Mouse (Mus musculus) small intestine, adult 10 weeks (tissue): ENCODE results near the gene Ifitm2. TPM values are rescaled to one million over a fixed set of nuclear protein-coding genes. Genes with fewer than 3 reads are reported as not detected.

Experiments used
- polyA plus RNA-seq: library from polyadenylated mRNA; stranded (reverse); fragments of 350-450 nt; fragmentation: Illumina TruSeq; extraction: RNeasy Lipid Tissue Mini Kit (QIAGEN cat#74804); gene quantifications from one replicate; pipeline ENCODE4 v1.2.3, GENCODE M21; 2014; ENCODE audit warnings: low replicate concordance

The Ifitm2 gene
- polyA plus RNA-seq, result 37.5 TPM

GRCm38 (mm10) chr7:140955758-140956555, at the start of gene Ifitm2, which contains the start of gene Gm45717:
Ifitm2 (minus strand) TSS chr7:140955987.
Gm45717 (minus strand) TSS chr7:140955937.

GRCm38 (mm10) chr7:140966921-140967320, 11.1 kb upstream of the Ifitm2 start, which contains the start of gene Ifitm1:
Ifitm1 (plus strand) TSS chr7:140967221.

GRCm38 (mm10) chr7:140949824-140950530, 5.8 kb downstream of the Ifitm2 start, which contains the start of gene Ifitm5:
Ifitm5 (minus strand) TSS chr7:140950291.

GRCm38 (mm10) chr7:140941222-140942051, 14.3 kb downstream of the Ifitm2 start, which contains the start of gene Pgghg:
Pgghg (plus strand) TSS chr7:140941391.

GRCm38 (mm10) chr7:140920418-140921029, 35.3 kb downstream of the Ifitm2 start, which contains the start of gene Nlrp6:
Nlrp6 (plus strand) TSS chr7:140920902.

Other genes with a start within 250 kb of the Ifitm2 start
- gene Cyp2e1, start 192.2 kb downstream of the Ifitm2 start, polyA plus RNA-seq, result 17.1 TPM
- not detected for gene Syce1, start 168.1 kb downstream of the Ifitm2 start, polyA plus RNA-seq
- 0.48 TPM for gene Zfp941, start 133.8 kb downstream of the Ifitm2 start, polyA plus RNA-seq
- gene Urah, start 121.0 kb downstream of the Ifitm2 start, polyA plus RNA-seq, result 11.9 TPM
- gene Scgb1c1, start 110.4 kb downstream of the Ifitm2 start, polyA plus RNA-seq, result not detected
- gene Odf3, start 108.2 kb downstream of the Ifitm2 start, polyA plus RNA-seq, result not detected
- gene Gm45785, start 99.7 kb downstream of the Ifitm2 start, polyA plus RNA-seq, result not detected
- 3.7 TPM for gene Ric8a, start 99.0 kb downstream of the Ifitm2 start, polyA plus RNA-seq
- gene Bet1l, start 98.4 kb downstream of the Ifitm2 start, polyA plus RNA-seq, result 0.78 TPM
- gene Psmd13, start 74.0 kb downstream of the Ifitm2 start, polyA plus RNA-seq, result 132 TPM
- 3.8 TPM for gene Sirt3, start 73.7 kb downstream of the Ifitm2 start, polyA plus RNA-seq
- gene Cox8b, start 55.5 kb downstream of the Ifitm2 start, polyA plus RNA-seq, result not detected
- 23.8 TPM for gene Nlrp6, start 35.1 kb downstream of the Ifitm2 start, polyA plus RNA-seq
- gene Pgghg, start 14.6 kb downstream of the Ifitm2 start, polyA plus RNA-seq, result 0.30 TPM
- gene Ifitm5, start 5.7 kb downstream of the Ifitm2 start, polyA plus RNA-seq, result not detected
- gene Gm45717, start 50 bp downstream of the Ifitm2 start, polyA plus RNA-seq, result not detected
- 3.0 TPM for gene Ifitm1, start 11.2 kb upstream of the Ifitm2 start, polyA plus RNA-seq
- gene Ifitm3, start 54.8 kb upstream of the Ifitm2 start, polyA plus RNA-seq, result 4.3 TPM
- gene Ifitm6, start 61.9 kb upstream of the Ifitm2 start, polyA plus RNA-seq, result 5.2 TPM
- not detected for gene Gm17387, start 73.1 kb upstream of the Ifitm2 start, polyA plus RNA-seq
- gene B4galnt4, start 105.1 kb upstream of the Ifitm2 start, polyA plus RNA-seq, result 0.45 TPM
- 0.74 TPM for gene Pkp3, start 122.2 kb upstream of the Ifitm2 start, polyA plus RNA-seq
- 1.6 TPM for gene Sigirr, start 144.6 kb upstream of the Ifitm2 start, polyA plus RNA-seq
- gene Ano9, start 161.8 kb upstream of the Ifitm2 start, polyA plus RNA-seq, result 145 TPM
- 11.3 TPM for gene Ptdss2, start 166.4 kb upstream of the Ifitm2 start, polyA plus RNA-seq
- gene Rnh1, start 216.9 kb upstream of the Ifitm2 start, polyA plus RNA-seq, result 1.9 TPM
- gene Hras, start 238.0 kb upstream of the Ifitm2 start, polyA plus RNA-seq, result 2.0 TPM
- 0.56 TPM for gene Lrrc56, start 238.2 kb upstream of the Ifitm2 start, polyA plus RNA-seq